Mouse (Mus musculus) CH12.LX (cell line): Measurements from ENCODE around the gene Acsm3. TPM values are rescaled to one million over a fixed set of nuclear protein-coding genes. Genes with fewer than 3 reads are reported as not detected.

Experiments used
- DNase-seq: peaks from one replicate; pipeline ENCODE4 v3.0.0-alpha.2; 2013; ENCODE audit errors: extremely low read depth
- H3K27ac ChIP-seq: 2 replicates; pipeline ENCODE4 v1.5.1; 2012; ENCODE audit warnings: low read depth, mild to moderate bottlenecking, control low read depth, moderate library complexity; ENCODE audit not compliant: insufficient read depth
- H3K27me3 ChIP-seq: replicated peaks from 2 replicates; pipeline ENCODE3; 2012; ENCODE audit warnings: inconsistent platforms
- H3K36me3 ChIP-seq, 2 experiments: replicated peaks in 1 of 2; 2 replicates each; pipeline versions ENCODE3 to v1.6.1; 2012; ENCODE audit warnings: inconsistent platforms in 1 of 2, low read length in 1 of 2, mild to moderate bottlenecking in 1 of 2, mixed read lengths in 1 of 2, moderate library complexity in 1 of 2; ENCODE audit not compliant: control insufficient read depth in 1 of 2, insufficient read depth in 1 of 2
- H3K4me1 ChIP-seq, 2 experiments: 2 replicates each; pipeline ENCODE4 v1.6.1; 2012; ENCODE audit warnings: inconsistent platforms in 1 of 2, moderate library complexity in 1 of 2; ENCODE audit not compliant: insufficient read depth in 2 of 2, control insufficient read depth in 1 of 2
- H3K4me2 ChIP-seq: 2 replicates; pipeline ENCODE4 v1.6.1; 2012; ENCODE audit warnings: low read depth, mild to moderate bottlenecking, control low read depth; ENCODE audit not compliant: poor library complexity, insufficient read depth, severe bottlenecking
- H3K4me3 ChIP-seq, 3 experiments: fragments of 150-350 bp in 1 of 3; sonication (generic) in 1 of 3; replicated peaks in 1 of 3; 2 replicates each; pipeline versions ENCODE3 to v1.5.1; 2011 to 2012; ENCODE audit warnings: low read depth in 2 of 3, low read length in 2 of 3, mild to moderate bottlenecking in 2 of 3, moderate library complexity in 2 of 3, control low read depth in 1 of 3, improper control_type of control experiment in 1 of 3, inconsistent platforms in 1 of 3, mixed read lengths in 1 of 3; ENCODE audit not compliant: poor library complexity in 1 of 3
- H3K79me2 ChIP-seq: replicated peaks from 2 replicates; pipeline ENCODE4 v1.6.1; 2012; ENCODE audit warnings: mild to moderate bottlenecking, moderate library complexity; ENCODE audit not compliant: control insufficient read depth, poor library complexity, insufficient read depth, severe bottlenecking; ENCODE audit errors: extremely low read depth
- H3K9ac ChIP-seq: 2 replicates; pipeline ENCODE4 v1.6.1; 2012; ENCODE audit warnings: low read depth, mild to moderate bottlenecking, control low read depth, moderate library complexity; ENCODE audit not compliant: insufficient read depth
- H3K9me3 ChIP-seq: replicated peaks from 2 replicates; pipeline ENCODE3; 2012; ENCODE audit warnings: low read length, inconsistent platforms, mixed read lengths
- CHD1 ChIP-seq: IDR thresholded peaks from 2 replicates; pipeline ENCODE4 v1.6.1; 2012; ENCODE audit warnings: low read depth, low read length, improper control_type of control experiment, inconsistent platforms
- CHD2 ChIP-seq: IDR thresholded peaks from 2 replicates; pipeline ENCODE4 v1.6.1; 2011; ENCODE audit warnings: low read length, improper control_type of control experiment
- CTCF ChIP-seq, 2 experiments: IDR thresholded peaks in 1 of 2; conservative IDR thresholded peaks in 1 of 2; 2 replicates each; pipeline ENCODE4 v1.5.1; 2011 to 2012; ENCODE audit warnings: low read depth in 2 of 2, low read length in 2 of 2, improper control_type of control experiment in 1 of 2, inconsistent platforms in 1 of 2, mild to moderate bottlenecking in 1 of 2, moderate library complexity in 1 of 2
- EP300 ChIP-seq: IDR thresholded peaks from 2 replicates; pipeline ENCODE4 v1.6.1; 2011; ENCODE audit warnings: low read length, improper control_type of control experiment
- GABPA ChIP-seq: IDR thresholded peaks from 2 replicates; pipeline ENCODE4 v1.6.1; 2012; ENCODE audit warnings: low read depth, low read length, improper control_type of control experiment, inconsistent platforms; ENCODE audit not compliant: insufficient replicate concordance
- HCFC1 ChIP-seq: IDR thresholded peaks from 2 replicates; pipeline ENCODE4 v1.6.1; 2012; ENCODE audit warnings: low read depth, mild to moderate bottlenecking, inconsistent platforms, low read length, improper control_type of control experiment
- IRF4 ChIP-seq: IDR thresholded peaks from 2 replicates; pipeline ENCODE4 v1.6.1; 2014; ENCODE audit warnings: low read depth, mild to moderate bottlenecking, inconsistent platforms, low read length, improper control_type of control experiment
- JUN ChIP-seq: IDR thresholded peaks from 2 replicates; pipeline ENCODE4 v1.6.1; 2011; ENCODE audit warnings: low read depth, mild to moderate bottlenecking, low read length, improper control_type of control experiment, moderate library complexity; ENCODE audit not compliant: insufficient read depth
- MEF2A ChIP-seq: IDR thresholded peaks from 2 replicates; pipeline ENCODE4 v1.6.1; 2014; ENCODE audit warnings: low read depth, mild to moderate bottlenecking, inconsistent platforms, low read length, improper control_type of control experiment, borderline replicate concordance
- MYC ChIP-seq: IDR thresholded peaks from 2 replicates; pipeline ENCODE4 v1.6.1; 2011; ENCODE audit warnings: low read depth, mild to moderate bottlenecking, improper control_type of control experiment, low read length
- NELFE ChIP-seq: IDR thresholded peaks from 2 replicates; pipeline ENCODE4 v1.6.1; 2011; ENCODE audit warnings: low read depth, low read length, improper control_type of control experiment
- NRF1 ChIP-seq: IDR thresholded peaks from 2 replicates; pipeline ENCODE4 v1.6.1; 2014; ENCODE audit warnings: low read depth, mild to moderate bottlenecking, inconsistent platforms, low read length, improper control_type of control experiment, moderate library complexity
- PAX5 ChIP-seq: IDR thresholded peaks from 2 replicates; pipeline ENCODE4 v1.6.1; 2012; ENCODE audit warnings: low read length, inconsistent platforms, mixed read lengths
- POLR2A ChIP-seq: IDR thresholded peaks from 2 replicates; pipeline ENCODE4 v1.6.1; 2011; ENCODE audit warnings: low read depth, mild to moderate bottlenecking, improper control_type of control experiment, low read length
- RAD21 ChIP-seq: IDR thresholded peaks from 2 replicates; pipeline ENCODE4 v1.6.1; 2011; ENCODE audit warnings: low read depth, mild to moderate bottlenecking, low read length, improper control_type of control experiment, moderate library complexity
- SIN3A ChIP-seq: IDR thresholded peaks from 2 replicates; pipeline ENCODE4 v1.6.1; 2012; ENCODE audit warnings: low read length, improper control_type of control experiment, inconsistent platforms
- SMC3 ChIP-seq: IDR thresholded peaks from 2 replicates; pipeline ENCODE4 v1.6.1; 2011; ENCODE audit warnings: low read depth, low read length, improper control_type of control experiment
- UBTF ChIP-seq: IDR thresholded peaks from 2 replicates; pipeline ENCODE4 v1.6.1; 2012; ENCODE audit warnings: low read depth, mild to moderate bottlenecking, inconsistent platforms, low read length, improper control_type of control experiment, moderate library complexity
- ZC3H11A ChIP-seq: IDR thresholded peaks from 2 replicates; pipeline ENCODE4 v1.6.1; 2012; ENCODE audit warnings: low read depth, mild to moderate bottlenecking, inconsistent platforms, low read length, improper control_type of control experiment
- dilution Hi-C: fragments of 300-500 bp; cut with MboI; formaldehyde crosslinking; loops from 2 replicates; pipeline ENCODE4 v1.14.3; 2020; ENCODE audit warnings: low sequenced_read_pairs; ENCODE audit not compliant: extremely low pct_unique_long_range_greater_than_20kb, extremely low pct_ligation_motif_present
- in situ Hi-C: fragments of 300-500 bp; cut with MboI; formaldehyde crosslinking; loops from 3 replicates; pipeline ENCODE4 v1.14.3; 2019; ENCODE audit warnings: low sequenced_read_pairs, low pct_ligation_motif_present, low pct_unique_long_range_greater_than_20kb, mixed read lengths
- polyA plus RNA-seq: library from polyadenylated mRNA; unstranded; fragments of >175 nt; gene quantifications from 2 replicates; pipeline ENCODE4 v1.2.1, GENCODE M21; 2012; ENCODE audit warnings: low read depth; ENCODE audit not compliant: insufficient read length
- total RNA-seq, 2 experiments: library from RNA; depleted of rRNA; stranded (reverse); fragments of 300-350 nt in 1 of 2; fragments of >200 nt in 1 of 2; gene quantifications; 2 replicates each; pipeline ENCODE4 v1.2.3; 2012 to 2014

Gene Acsm3
- total and polyA plus RNA-seq, 3 experiments = 0.17 to 0.69 TPM; not detected in 1

DNA sequence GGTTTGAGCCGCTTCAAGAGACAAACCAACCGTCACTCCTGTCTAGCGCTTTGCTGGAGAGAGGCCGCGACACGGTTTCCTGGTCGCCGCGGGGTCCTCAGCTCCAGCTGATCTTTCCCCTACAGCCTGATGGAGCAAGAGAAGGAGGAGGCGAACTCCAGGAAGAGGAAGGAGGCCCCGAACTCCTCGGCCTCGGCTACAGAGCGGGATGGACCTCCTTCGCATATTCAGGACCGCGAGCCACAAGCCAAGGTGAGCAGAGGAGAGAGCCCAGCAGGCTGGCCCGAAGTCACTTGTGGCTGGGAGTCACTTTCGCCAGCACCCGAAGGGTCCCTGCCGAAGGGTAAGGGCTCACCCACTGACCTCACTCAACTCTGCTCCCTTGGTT is 33.5 kb downstream of the Acsm3 start:
- H3K4me3 ChIP-seq = peak overlapping the region; percentile 65 to 84 (median 77)
- peaks cover 10 to 19% of the 10 kb centered on the region in 2 experiments for H3K36me3 ChIP-seq
- dilution Hi-C loops = no loop called here
- H3K27ac ChIP-seq = peak overlapping the region; percentile 57
- H3K4me1 ChIP-seq = peaks cover 3 to 15% of the 10 kb centered on the region in 2 experiments; a peak in 3 of 4 replicates
- in situ Hi-C loops = no loop called here
- no peaks in the 10 kb centered on the region for H3K27me3 ChIP-seq
- 0 out of 2 replicates have a peak, but pooled peaks cover 4% of the 10 kb centered on the region for H3K79me2 ChIP-seq
- H3K4me2 ChIP-seq = peak overlapping the region; percentile 47; the same call in 1 of the 2 replicates
- DNase-seq = no peak
- peak overlapping the region; percentile 86 for H3K9ac ChIP-seq
- TF ChIP-seq SIN3A = peak; percentile 27; the same call in 1 of the 2 replicates
- peak; percentile 43; the same call in 1 of the 2 replicates for TF ChIP-seq UBTF
- no peak for TF ChIP-seq HCFC1
- TF ChIP-seq CTCF (conservative IDR thresholded peaks at IDR 0.05 in 1 of 2, IDR thresholded peaks at IDR 0.05 in 1 of 2; ENCODE audit: low read depth in 2 of 2, low read length in 2 of 2) = no peak
- TF ChIP-seq MEF2A = 0 out of 2 replicates have a peak, but pooled peaks have one; percentile 3
- no peak for TF ChIP-seq RAD21
- no peak for TF ChIP-seq PAX5
- TF ChIP-seq IRF4 = no peak
- TF ChIP-seq MYC = no peak
- TF ChIP-seq NRF1 = no peak
- no peak for TF ChIP-seq ZC3H11A
- H3K9me3 ChIP-seq = no peaks in the 10 kb centered on the region

DNA sequence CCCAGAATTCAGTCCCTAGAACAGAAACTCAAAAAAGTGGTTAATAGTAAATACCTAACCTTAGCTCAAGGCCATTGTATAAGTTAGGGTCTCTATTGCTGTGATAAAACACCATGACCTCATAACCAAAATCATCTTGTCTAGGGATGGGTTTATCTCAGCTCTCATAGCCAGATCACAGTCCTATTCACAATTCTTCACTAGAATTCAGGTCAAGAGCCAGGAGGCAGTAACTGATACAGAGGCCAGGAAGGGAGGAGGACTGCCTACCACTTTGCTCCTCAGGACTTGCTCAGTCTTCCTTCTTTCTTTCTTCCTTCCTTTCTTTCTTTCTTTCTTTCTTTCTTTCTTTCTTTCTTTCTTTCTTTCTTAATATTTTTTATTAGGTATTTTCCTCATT is 34.6 kb downstream of the Acsm3 start:
- H3K36me3 ChIP-seq = peaks cover 2 to 15% of the 10 kb centered on the region in 2 experiments
- peaks cover 2% of the 10 kb centered on the region for H3K9me3 ChIP-seq
- H3K27ac ChIP-seq = no peak overlapping the region
- no peak for DNase-seq
- in situ Hi-C loops (no loop called here), dilution Hi-C loops (no loop called here)
- 0 out of 2 replicates have a peak, but pooled peaks cover 4% of the 10 kb centered on the region for H3K79me2 ChIP-seq
- peak overlapping the region; percentile 95 for H3K4me2 ChIP-seq
- H3K9ac ChIP-seq = peak overlapping the region; percentile 86
- no peaks in the 10 kb centered on the region for H3K27me3 ChIP-seq
- no peak for TF ChIP-seq NRF1
- no peak for TF ChIP-seq CHD2
- no peak for TF ChIP-seq JUN
- no peak for TF ChIP-seq GABPA
- no peak for TF ChIP-seq MYC
- TF ChIP-seq EP300 = no peak
- TF ChIP-seq SMC3 = no peak
- TF ChIP-seq POLR2A = no peak
- TF ChIP-seq CHD1 = no peak
- no peak for TF ChIP-seq NELFE
- peaks cover 3 to 15% of the 10 kb centered on the region in 2 experiments; a peak in 3 of 4 replicates for H3K4me1 ChIP-seq
- H3K4me3 ChIP-seq = peak overlapping the region; percentile 15 to 77 (median 65)
